Mouse (Mus musculus) kidney, postnatal 0 days (tissue): Measurements from ENCODE around the gene Cic. TPM values are rescaled to one million over a fixed set of nuclear protein-coding genes. Genes with fewer than 3 reads are reported as not detected.

Source experiments
- ATAC-seq: fragments of 200-750 bp; cut with Nextera tagmentation; replicated peaks from 2 replicates; pipeline ENCODE4 v1.8.0; 2017; ENCODE audit warnings: low read depth, moderate number of reproducible peaks, moderate TSS enrichment, moderate library complexity; ENCODE audit not compliant: low FRiP score
- DNase-seq: peaks from one replicate; pipeline ENCODE4 v3.0.0-alpha.2; 2016; ENCODE audit warnings: low spot score
- H3K27ac ChIP-seq: fragments of 300-500 bp; sonication (generic); 2 replicates; pipeline ENCODE4 v1.5.1; 2014; ENCODE audit warnings: mild to moderate bottlenecking
- H3K27me3 ChIP-seq: fragments of 300-500 bp; sonication (generic); 2 replicates; pipeline ENCODE4 v1.6.1; 2014; ENCODE audit warnings: low read length, mixed read lengths; ENCODE audit not compliant: insufficient read depth
- H3K36me3 ChIP-seq: fragments of 300-500 bp; sonication (generic); 2 replicates; pipeline ENCODE4 v1.6.1; 2014; ENCODE audit warnings: low read length, mixed read lengths; ENCODE audit not compliant: insufficient read depth
- H3K4me1 ChIP-seq: fragments of 300-500 bp; sonication (generic); replicated peaks from 2 replicates; pipeline ENCODE4 v1.6.1; 2014; ENCODE audit warnings: antibody characterized with exemption, low read length, mixed read lengths; ENCODE audit not compliant: insufficient read depth
- H3K4me2 ChIP-seq: fragments of 300-500 bp; sonication (generic); 2 replicates; pipeline ENCODE4 v1.6.1; 2014; ENCODE audit warnings: mild to moderate bottlenecking, low read length, moderate library complexity, mixed read lengths
- H3K4me3 ChIP-seq: fragments of 300-500 bp; sonication (generic); replicated peaks from 2 replicates; pipeline ENCODE4 v1.5.1; 2014; ENCODE audit warnings: low read depth, low read length
- H3K9ac ChIP-seq: fragments of 300-500 bp; sonication (generic); 2 replicates; pipeline ENCODE4 v1.6.1; 2014; ENCODE audit warnings: low read depth, low read length
- H3K9me3 ChIP-seq: fragments of 300-500 bp; sonication (generic); replicated peaks from 2 replicates; pipeline ENCODE4 v1.6.1; 2016; ENCODE audit warnings: low read length, inconsistent platforms, mixed read lengths
- CTCF ChIP-seq: IDR thresholded peaks from 2 replicates; pipeline ENCODE4 v1.5.1; 2016; ENCODE audit warnings: antibody characterized with exemption, low read depth, mild to moderate bottlenecking, moderate library complexity
- WGBS: fragments of 180-500 bp; shearing (Covaris S2); extraction: QIAGEN DNeasy Blood & Tissue Kit; methylation state at CpG from one replicate; pipeline ENCODE4 v1.1.7; 2014; 5-methylcytosine and 5-hydroxymethylcytosine counted together
- polyA plus RNA-seq: library from polyadenylated mRNA; unstranded; fragments of >200 nt; fragmentation: Nextera tagmentation; extraction: Ambion mirVana; gene quantifications from 2 replicates; pipeline ENCODE4 v1.2.1, GENCODE M21; 2015

Cic gene
- polyA plus RNA-seq, 1 experiment from 2014 or later: 23.3 TPM

DNA sequence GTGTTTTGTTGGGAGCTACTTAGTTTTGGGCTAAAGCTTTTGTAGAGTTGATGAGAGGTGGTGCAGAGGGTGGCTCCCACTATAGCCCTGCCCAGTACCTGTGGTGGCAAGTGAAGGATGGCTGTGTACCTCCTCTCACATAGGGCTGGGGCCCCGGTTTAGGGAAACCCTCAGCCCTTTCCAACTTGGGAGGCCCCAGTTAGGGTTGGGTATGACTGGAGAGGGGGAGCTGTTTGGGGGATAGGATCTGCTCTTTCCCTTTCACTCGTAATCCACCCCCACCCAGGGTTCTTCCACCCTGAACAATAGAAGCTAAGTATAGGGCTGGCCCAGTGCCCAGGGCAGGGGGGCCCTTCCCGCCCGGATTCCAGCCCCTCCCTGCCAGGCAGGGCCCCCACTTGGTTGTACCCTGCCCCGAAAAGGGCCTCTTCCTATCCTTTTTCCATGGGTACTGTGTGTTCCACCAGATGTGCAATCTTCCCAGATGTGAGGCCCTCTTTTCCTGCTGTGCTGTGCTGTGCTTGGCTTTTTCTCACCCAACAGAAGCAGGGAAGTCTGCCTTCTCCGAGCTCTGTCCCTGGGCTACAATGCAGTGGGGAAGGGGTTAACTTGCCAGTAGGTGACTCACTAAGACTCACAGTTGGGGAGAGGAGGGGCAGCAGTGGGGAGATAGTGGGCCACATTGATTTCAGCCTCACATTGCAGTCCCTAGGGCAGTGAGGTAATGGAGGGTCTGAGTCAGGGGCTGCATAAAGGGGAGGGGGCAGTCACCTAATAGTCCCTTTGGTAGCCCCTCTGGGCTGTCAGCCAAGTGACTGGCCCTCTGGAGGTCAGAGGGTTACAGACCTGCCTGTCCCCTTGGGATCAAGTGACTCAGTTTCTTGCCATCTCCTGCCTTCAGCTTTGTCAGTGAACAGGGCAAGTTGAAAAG, 12.6 kb downstream of the Cic start:
- peaks cover 56% of the 10 kb centered on the region for H3K4me1 ChIP-seq
- peak overlapping the region; percentile 97 for H3K4me2 ChIP-seq
- no peaks in the 10 kb centered on the region for H3K27me3 ChIP-seq
- H3K36me3 ChIP-seq: 0 out of 2 replicates have a peak, but pooled peaks cover 2% of the 10 kb centered on the region
- peak overlapping the region; percentile 62 for H3K4me3 ChIP-seq
- H3K9ac ChIP-seq: peak overlapping the region; percentile 67
- H3K27ac ChIP-seq: peak overlapping the region; percentile 96
- 0% methylated on average over 6 of the region's 6 CpGs for WGBS
- peak; percentile 62 for DNase-seq
- H3K9me3 ChIP-seq: no peaks in the 10 kb centered on the region
- ATAC-seq: no peak
- TF ChIP-seq CTCF: 0 out of 2 replicates have a peak, but pooled peaks have one; percentile 2

DNA sequence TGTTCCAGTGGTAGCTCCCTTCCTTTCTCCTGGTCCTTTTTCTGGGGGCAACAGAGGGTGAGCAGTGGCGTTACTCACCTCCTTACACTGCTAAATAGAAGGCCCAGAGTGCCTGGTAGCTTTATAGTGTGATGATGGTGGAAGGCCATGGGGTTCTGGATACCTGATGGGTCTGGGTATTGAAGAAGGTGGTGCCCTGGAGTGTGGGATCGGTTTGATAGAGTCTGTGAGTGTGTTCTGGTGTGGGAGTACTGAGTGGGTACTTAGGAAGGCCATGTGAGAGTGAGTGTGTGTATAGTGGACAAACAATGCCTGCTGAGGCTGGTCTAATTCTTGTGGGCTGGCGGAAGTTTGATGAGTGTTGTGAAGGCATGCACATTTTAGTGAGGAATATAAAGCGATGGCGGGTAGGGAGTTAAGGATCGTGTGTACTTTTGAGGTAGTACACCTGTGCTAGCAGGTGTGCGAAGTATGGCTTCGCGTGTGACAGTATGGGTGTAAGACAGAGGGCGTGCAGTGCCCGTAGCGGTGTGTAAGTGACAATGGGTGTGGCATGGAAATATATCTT, 13.7 kb downstream of the Cic start:
- peaks cover 13% of the 10 kb centered on the region for H3K36me3 ChIP-seq
- H3K9me3 ChIP-seq: no peaks in the 10 kb centered on the region
- H3K27me3 ChIP-seq: no peaks in the 10 kb centered on the region
- no peak for DNase-seq
- H3K9ac ChIP-seq: no peak overlapping the region
- ATAC-seq: no peak
- 14% methylated on average over 12 of the region's 12 CpGs for WGBS
- peak overlapping the region; percentile 96 for H3K27ac ChIP-seq
- peaks cover 47% of the 10 kb centered on the region for H3K4me1 ChIP-seq
- H3K4me3 ChIP-seq: no peak overlapping the region; the same call in 1 of the 2 replicates
- TF ChIP-seq CTCF: no peak
- H3K4me2 ChIP-seq: peak overlapping the region; percentile 88

DNA sequence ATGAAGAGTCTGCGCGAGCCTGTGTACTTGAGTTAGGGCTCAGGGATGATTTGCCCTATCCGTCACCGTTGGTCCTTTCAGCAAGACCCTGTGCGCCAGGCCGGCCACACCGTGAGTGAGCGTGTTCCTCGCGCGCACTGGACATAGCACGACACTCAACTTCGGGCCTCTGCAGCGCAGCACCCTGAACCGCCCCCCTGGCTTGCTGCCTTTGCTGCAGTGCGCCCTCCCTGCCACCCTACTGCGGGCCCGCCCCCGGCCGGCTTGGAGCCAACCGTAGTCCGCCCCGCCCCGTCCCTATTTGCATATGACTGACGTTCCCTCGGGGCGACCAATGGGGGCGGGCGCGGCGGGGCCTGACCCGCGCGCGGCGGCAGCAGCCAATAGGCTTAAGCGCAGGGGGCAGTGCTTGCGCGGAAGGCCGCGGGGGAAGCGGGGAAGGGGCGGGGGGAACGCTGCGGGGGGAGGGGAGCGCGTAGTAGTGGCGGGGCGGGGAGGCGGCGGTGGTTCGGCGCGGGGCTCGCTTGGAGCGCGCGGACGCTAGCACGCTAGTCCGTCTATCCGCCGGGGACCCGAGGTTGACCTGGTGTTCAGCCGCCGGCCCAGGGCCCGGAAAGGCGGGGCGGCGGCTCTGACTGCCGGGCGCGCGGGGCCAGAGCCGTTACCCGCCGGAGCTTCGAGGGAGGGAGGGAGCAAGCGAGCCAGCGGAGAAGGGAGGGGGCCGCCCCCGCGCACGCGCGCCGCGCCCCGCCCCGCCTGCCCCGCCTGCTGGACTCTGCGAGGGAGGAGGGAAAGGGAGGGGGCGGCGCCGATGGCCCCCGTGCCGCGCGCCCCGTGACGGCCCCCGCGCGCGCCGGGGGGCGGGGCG, 14.5 kb downstream of the Cic start:
- H3K4me1 ChIP-seq: peaks cover 45% of the 10 kb centered on the region
- ATAC-seq: peak; percentile 86
- WGBS: under 1% methylated on average over 58 of the region's 108 CpGs

DNA sequence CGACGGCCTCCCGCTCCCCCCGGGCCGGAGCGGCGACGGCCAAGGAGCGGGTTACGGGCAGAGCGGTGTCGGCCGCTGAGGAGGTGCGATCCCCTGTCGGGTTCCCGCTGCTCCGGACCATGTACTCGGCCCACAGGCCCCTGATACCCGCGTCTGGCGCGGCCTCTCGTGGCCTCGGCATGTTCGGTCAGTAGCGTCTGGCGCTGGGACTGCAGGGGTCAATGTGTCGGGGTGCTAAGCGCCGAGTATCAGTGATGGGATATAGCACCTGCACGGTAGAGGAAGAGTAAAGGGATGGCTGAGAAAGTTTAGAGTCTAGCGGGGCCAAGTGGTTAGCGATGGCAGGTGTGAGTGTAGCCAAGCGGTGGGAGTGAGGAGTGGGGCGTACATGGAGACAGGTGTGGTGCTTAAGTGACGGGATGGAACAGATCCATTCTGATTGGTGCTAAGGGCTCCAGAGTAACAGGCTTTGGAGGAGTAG, 15.3 kb downstream of the Cic start:
- H3K4me1 ChIP-seq: peaks cover 38% of the 10 kb centered on the region
- peaks cover 28% of the 10 kb centered on the region for H3K36me3 ChIP-seq
- peak overlapping the region; percentile 71 for H3K9ac ChIP-seq
- no peak for TF ChIP-seq CTCF
- H3K27me3 ChIP-seq: no peaks in the 10 kb centered on the region
- peak overlapping the region; percentile 88 for H3K4me2 ChIP-seq
- WGBS: under 1% methylated on average over 28 of the region's 36 CpGs
- DNase-seq (peak; percentile 47), ATAC-seq (peak; percentile 2; the same call in 1 of the 2 replicates)
- H3K27ac ChIP-seq: peak overlapping the region; percentile 96
- H3K9me3 ChIP-seq: no peaks in the 10 kb centered on the region
- peak overlapping the region; percentile 71 for H3K4me3 ChIP-seq

More for the DNA sequence above, 14.5 kb downstream of the Cic start:
- Histone ChIP-seq H3K27ac (peak overlapping the region; percentile 96), H3K9me3 (no peaks in the 10 kb centered on the region), H3K4me3 (peak overlapping the region; percentile 71), H3K4me2 (peak overlapping the region; percentile 88), H3K36me3 (peaks cover 20% of the 10 kb centered on the region), H3K9ac (peak overlapping the region; percentile 71), H3K27me3 (no peaks in the 10 kb centered on the region)
- TF ChIP-seq CTCF: no peak; the same call in 1 of the 2 replicates
- DNase-seq: peak; percentile 98

DNA sequence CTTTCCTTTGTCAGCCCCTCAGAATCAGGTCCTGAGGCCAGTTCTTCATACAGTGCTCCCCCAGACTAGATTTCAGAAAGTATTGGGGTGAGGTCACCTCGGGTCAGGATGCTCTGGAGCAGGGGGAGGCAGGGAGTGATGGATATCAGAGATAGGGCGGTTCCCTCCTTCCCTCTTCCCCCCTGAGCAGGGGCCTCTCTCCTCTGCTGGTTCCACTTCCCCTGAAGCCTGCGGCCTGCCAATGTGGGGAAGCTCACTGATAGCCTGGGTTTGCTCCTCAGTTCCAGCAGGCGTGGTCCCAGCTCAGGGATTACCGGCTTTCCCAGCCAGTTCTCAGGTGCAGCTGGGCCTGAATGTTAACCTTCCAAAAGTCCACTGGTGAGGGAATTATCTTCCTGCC, 16.1 kb downstream of the Cic start:
- no peak for TF ChIP-seq CTCF
- peaks cover 37% of the 10 kb centered on the region for H3K36me3 ChIP-seq
- H3K4me3 ChIP-seq: peak overlapping the region; percentile 71; the same call in 1 of the 2 replicates
- no peak overlapping the region for H3K27ac ChIP-seq
- DNase-seq (no peak), ATAC-seq (no peak)
- H3K4me2 ChIP-seq: peak overlapping the region; percentile 88
- H3K9me3 ChIP-seq: no peaks in the 10 kb centered on the region
- no peaks in the 10 kb centered on the region for H3K27me3 ChIP-seq
- WGBS: 10% methylated on average over 5 of the region's 5 CpGs
- 0 out of 2 replicates have a peak overlapping the region, but pooled peaks have one; percentile 13 for H3K9ac ChIP-seq
- peaks cover 35% of the 10 kb centered on the region for H3K4me1 ChIP-seq
